Mouse (Mus musculus) heart, postnatal 14 days (tissue): Measurements from ENCODE around the gene Hjurp. TPM values are rescaled to one million over a fixed set of nuclear protein-coding genes. Genes with fewer than 3 reads are reported as not detected.
"Not testable (repeated sequence)": the region's sequence is repeated elsewhere in the genome, so short reads cannot be mapped to it uniquely, and the experiment has no call there.

Source experiments
- DNase-seq, 2 experiments: peaks; one replicate each; pipeline ENCODE4 v3.0.0; 2021 to 2022
- intact Hi-C: fragments of 180-260 bp; cut with DNase I; formaldehyde crosslinking; loops from one replicate; pipeline ENCODE4 v1.15.1; 2025
- total RNA-seq, 2 experiments: library from RNA; stranded (reverse); gene quantifications; 2 replicates each; pipeline ENCODE4 v1.2.3; 2021

Gene Hjurp
- total RNA-seq, 2 experiments from 2014 or later = 25.4 to 32.1 TPM

- peak; percentile 1 to 8 for DNase-seq
- intact Hi-C loops = no loop called here
These were observed 50.0 kb downstream of the Hjurp start for GRCm38 (mm10) chr1:88227482-88227881.

- peak; percentile 9 to 36 for DNase-seq
- intact Hi-C loops = no loop called here
These were observed 50.6 kb downstream of the Hjurp start, which contains the start of gene Mroh2a for GRCm38 (mm10) chr1:88226670-88227379. Mroh2a (plus strand) TSS chr1:88226986.

DNA sequence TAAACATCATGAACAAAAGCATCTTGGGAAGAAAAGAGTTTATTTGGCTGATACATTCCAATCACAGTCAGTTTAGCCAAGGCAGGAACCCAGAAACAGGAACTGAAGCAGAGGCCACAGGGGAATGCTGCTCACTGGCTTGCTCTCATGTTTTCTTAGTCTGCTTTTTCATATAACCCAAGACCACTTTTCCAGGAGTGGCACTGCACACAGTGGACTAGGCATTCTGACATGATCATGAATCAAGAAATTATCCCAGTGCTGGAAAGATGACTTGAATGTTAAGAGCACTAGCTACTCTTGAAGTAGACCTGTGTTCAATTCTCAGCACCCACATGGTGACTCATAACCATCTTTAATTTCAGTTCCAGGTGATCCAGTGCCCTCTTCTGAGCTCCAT lies 51.7 kb downstream of the Hjurp start:
- DNase-seq = no peak
- intact Hi-C loops = no loop called here

- DNase-seq, intact Hi-C loops: not testable (repeated sequence)
These were observed 52.1 kb downstream of the Hjurp start for GRCm38 (mm10) chr1:88225301-88225700.

DNA sequence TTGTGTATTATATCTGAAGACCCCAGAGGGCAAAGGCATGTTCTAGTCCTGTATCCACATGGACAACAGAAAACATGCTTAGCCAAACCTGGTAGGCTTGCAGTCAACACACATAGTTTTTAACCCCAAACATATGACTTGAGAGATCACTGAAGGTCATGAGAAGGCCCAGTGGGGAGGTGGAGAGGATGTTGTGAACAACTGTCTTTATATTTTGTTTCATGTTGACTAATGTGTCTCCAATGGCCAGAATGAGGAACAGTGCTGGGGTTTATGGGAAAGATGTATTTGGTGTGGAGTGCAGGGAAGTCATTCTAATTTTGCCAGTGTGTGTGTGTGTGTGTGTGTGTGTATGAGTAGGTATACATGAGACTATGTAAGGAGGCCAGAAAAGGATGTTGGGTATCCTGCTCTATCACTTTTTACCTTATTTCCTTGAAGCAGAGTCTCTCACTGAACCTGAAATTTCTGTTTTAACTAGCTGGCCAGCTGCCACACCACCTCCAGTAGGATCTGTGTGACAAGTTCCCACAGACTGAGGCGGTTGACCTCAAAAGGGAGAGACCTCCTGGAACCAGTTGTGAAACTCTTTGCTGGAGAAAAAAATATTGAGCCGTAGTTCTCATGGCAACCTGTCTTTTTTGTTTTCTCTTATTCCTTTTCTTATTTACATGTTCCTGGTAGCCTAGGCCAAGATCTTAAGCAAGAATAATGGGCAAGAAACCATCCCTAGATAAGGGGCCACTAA lies 53.2 kb downstream of the Hjurp start:
- DNase-seq = peak; percentile 5 to 19
- intact Hi-C loops = no loop called here

DNA sequence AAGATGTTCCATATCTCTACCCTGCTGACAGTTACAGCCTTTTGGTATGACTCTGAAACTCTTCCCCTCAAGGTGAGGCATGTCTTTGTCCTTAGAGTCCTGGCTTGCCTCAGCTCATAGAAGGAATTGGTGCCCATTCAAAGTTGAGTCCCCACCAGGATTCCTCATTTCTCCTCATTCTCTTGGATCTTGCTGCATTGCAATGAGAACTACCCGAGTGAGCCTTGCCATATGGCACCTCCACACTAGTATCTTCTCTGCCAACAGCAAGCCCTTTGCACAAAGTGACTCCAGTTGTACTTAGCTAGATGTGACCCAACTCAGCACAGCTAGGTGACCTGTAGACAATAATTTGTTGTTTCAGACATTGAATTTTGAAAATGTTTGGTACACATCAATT lies 53.8 kb downstream of the Hjurp start:
- DNase-seq = peak; percentile 4 to 6
- intact Hi-C loops = no loop called here

- intact Hi-C loops = not testable (repeated sequence)
- DNase-seq = peak in 1 of 2 experiments; percentile 6
These were observed 54.4 kb downstream of the Hjurp start for GRCm38 (mm10) chr1:88223011-88223515.

DNA sequence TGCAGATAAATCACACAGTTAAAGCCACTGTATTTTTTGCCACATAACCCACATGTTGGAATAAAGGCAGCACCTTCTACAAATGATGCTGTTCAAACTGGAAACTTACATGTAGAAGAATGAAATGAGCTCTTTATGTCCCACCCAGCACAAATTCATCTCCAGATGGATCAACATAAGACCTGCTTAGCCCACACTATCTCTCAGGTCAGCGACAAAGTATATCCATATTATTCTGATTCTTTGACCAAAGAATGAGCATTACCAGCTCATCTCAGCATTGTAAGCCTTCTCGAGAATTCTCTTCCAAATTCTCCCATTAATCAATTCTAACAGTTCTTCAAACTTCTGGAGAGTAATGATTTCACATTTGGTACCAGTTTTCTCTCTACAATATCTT lies 55.2 kb downstream of the Hjurp start:
- intact Hi-C loops = no loop called here
- DNase-seq = no peak

- DNase-seq = peak in 1 of 2 experiments; percentile 5
- intact Hi-C loops = no loop called here
These were observed 57.1 kb downstream of the Hjurp start for GRCm38 (mm10) chr1:88220336-88220735.

DNA sequence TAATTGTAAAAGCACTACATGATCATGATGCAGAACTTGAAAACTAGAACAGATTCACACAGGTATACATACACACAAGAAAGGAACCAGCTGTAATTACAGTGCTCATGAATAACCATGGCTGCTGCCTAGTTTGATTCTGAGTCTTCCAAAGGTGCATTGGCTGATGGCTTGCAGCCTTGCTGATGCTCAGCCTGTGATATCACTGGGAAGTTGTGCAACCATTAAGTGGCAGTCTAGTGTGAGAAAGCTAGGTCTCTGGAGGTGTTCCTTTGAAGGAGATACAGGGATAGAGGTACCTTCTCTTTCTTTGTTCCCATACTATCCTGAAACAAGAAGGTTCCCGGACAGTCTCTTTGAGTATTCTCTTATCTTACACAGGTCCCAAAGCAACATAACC lies 58.4 kb downstream of the Hjurp start:
- DNase-seq = peak in 1 of 2 experiments; percentile 4
- intact Hi-C loops = no loop called here

DNA sequence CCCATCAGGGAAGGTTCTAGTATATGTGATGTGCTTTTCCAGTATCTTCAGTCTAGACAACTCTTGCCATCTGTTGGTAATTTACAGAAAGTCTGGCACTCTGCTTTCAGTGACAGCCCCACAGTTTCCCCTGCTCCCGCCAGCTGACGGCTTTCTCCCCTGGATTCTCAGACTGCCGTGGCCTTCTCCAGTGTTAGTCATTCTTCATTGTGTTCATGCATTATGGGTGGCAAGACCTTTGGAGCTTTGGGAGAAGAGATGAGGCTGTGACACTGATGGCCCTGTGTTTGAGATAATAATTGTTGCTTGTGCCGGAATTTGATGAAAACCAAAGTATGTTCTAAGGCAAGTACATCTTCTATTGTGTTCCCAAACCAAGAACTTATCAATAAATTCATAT lies 58.8 kb downstream of the Hjurp start:
- no peak for DNase-seq
- intact Hi-C loops = no loop called here

GRCm38 (mm10) chr1:88218051-88218450 lies 59.4 kb downstream of the Hjurp start:
- peak; percentile 7 to 11 for DNase-seq

DNA sequence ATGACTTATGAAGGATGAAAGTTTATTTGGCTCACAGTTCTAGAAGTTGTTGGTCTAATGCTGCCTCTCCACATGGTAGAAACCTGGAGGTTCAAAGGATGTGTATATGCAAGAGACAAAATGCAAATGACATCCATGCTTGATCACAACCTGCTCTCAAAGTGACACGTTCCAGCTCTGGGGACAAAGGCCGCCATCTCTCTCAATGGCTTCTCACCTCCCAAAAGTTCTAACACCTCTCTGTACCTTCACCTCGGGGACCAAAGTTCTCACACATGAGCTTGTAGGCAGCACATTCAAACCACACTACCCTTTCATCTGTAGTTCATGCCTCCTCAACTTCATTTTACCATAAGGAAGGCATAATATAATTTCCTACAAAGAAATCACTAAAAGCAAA lies 59.9 kb downstream of the Hjurp start:
- intact Hi-C loops = no loop called here
- no peak for DNase-seq

More at GRCm38 (mm10) chr1:88218051-88218450, 59.4 kb downstream of the Hjurp start:
- intact Hi-C loops = no loop called here

GRCm38 (mm10) chr1:88217144-88217543 lies 60.3 kb downstream of the Hjurp start:
- no peak for DNase-seq

DNA sequence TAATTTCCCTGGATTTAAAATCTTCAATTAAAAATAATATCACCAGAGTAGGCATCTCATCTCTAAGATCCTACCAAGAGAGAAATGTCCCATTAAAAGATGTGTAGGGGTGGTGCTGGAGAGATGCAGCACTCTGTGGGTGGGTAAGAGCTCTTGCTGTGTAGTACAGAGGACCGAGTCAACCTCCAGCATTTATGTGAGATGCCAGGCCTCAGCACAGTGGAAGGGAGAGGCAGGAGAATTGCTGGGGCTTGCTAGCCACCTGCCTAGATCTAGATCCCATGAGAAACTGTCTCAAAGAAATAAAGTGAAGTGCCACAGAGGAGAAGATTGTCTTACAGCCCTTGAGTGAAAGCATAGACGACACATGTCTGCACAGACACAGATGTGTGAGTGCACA lies 60.9 kb downstream of the Hjurp start:
- intact Hi-C loops = no loop called here
- no peak for DNase-seq

More at GRCm38 (mm10) chr1:88217144-88217543, 60.3 kb downstream of the Hjurp start:
- intact Hi-C loops = no loop called here

GRCm38 (mm10) chr1:88215466-88216380 lies 61.7 kb downstream of the Hjurp start:
- intact Hi-C loops = no loop called here
- no peak for DNase-seq

- peak in 1 of 2 experiments; percentile 2 for DNase-seq
- intact Hi-C loops = no loop called here
These were observed 62.9 kb downstream of the Hjurp start for GRCm38 (mm10) chr1:88214462-88214952.

GRCm38 (mm10) chr1:88213766-88214461 lies 63.5 kb downstream of the Hjurp start:
- DNase-seq = peak in 1 of 2 experiments; percentile 4
- intact Hi-C loops = no loop called here

DNA sequence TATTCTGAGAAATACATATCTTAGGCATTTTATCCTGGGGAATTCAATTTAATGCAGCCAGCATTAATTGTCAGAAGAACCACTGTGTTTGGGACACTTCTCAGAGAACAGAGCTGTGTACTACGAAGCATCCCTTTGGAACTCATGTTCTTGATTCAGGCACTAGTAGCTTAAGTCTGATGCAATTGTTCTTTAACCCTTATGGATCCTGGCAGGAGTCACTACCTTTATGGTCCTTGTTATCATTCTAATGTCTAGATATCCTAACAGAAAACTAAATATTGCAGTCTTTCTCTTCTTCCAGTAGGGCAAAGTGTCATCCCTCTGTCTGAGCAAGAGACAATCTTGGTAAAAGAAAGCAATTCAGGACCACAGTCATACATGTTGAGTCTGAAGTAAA lies 64.4 kb downstream of the Hjurp start:
- no peak for DNase-seq
- intact Hi-C loops = no loop called here
